Mouse (Mus musculus) right cerebral cortex, adult 18-20 months (tissue): ENCODE results near the gene Samd14.
"Not testable (repeated sequence)": the region's sequence is repeated elsewhere in the genome, so short reads cannot be mapped to it uniquely, and the experiment has no call there.

Experiments
- DNase-seq: peaks from one replicate; pipeline ENCODE4 v3.0.0; 2022; ENCODE audit warnings: mixed read lengths

Samd14 gene

GRCm38 (mm10) chr11:95006525-95007219 lies 3.0 kb upstream of the Samd14 start:
- DNase-seq: peak; percentile 74

DNA sequence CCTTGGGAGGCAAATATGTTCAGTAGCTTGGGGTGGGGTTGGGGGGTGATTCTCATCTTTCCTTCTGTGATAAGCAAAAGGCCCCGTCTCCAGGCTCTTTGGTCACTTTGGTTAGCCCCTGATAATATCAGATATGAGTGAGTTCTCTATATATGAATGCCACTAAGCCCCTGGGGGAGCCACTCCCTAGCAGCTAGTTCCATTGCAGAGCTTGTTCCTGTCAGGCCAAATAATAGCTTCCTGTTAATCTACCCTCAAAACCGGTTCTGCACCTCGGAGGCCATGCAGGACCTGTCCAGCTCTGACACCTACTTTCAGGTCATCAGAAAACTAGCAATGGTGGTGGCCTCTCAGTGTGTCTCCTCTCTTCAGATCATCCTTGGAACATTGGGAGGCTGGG lies 2.3 kb upstream of the Samd14 start:
- no peak for DNase-seq

DNA sequence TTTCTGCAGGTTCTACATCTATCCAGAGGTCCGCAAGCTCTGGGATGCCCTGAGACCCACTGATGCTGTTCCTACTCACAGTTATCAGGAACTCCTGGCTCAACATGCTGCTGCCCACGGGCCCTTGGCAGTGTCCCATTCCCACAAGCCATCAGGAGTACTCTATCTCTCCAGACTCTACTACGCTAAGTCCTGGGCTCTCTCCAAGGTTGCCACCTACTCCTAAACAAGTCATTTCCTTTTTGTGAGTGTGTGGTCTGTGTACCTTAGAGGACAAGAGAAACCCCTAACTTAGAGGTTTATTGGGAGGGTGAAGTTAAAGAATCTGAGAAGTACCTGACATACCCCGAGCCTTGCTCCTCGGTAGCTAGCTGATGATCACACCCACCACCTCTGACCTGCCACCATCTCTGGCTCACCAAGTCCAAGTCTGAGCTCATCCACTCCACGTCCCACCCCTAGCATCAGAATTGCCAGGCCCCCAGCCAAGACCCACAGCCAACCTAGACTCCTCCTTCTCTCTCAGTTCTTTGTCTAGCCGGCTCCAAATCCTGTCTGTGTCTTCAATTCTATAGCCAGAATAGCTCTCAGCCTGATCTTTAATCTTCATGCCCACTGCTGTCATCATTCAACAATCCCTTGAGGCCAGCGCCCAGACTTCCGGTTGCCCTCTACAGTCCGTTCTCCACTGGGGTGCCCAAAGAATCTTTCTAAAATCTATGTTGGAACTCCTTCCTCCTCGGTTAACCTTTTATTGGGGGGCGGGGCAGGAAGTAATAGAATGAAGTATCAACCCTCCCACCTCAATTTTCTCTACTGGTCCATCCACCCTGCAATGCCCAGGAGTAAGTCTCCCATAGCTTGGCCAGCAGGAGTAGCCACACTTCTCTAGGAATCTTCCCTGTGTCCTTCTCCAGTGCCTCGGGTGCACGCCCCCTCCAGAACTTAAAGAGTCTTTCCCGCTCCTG lies 734 bp upstream of the Samd14 start:
- no peak for DNase-seq

- DNase-seq: no peak
These were observed 561 bp downstream of the Samd14 start for GRCm38 (mm10) chr11:95010141-95010739.

- not testable (repeated sequence) for DNase-seq
These were observed 1.2 kb downstream of the Samd14 start for GRCm38 (mm10) chr11:95010841-95011403.

DNA sequence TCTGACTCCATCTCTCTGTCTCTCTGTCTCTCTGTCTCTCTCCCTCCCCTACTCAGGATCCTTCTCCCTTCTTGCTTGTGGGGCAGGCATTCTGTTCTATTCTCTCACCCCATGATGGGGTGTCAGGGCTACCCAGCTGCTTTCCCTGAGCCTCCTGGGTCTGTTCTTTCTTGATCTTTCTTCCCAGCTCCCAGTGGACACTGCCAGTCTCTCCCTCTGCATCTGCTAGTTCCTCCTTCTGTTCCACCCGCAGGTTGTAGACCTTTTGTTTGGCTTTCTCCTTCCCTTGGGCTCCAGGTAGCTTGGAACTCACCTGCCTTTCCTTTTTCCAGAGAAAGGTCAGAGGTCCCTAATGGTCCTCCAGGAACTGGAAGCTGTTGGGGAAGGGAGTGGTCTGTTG lies 1.7 kb downstream of the Samd14 start:
- no peak for DNase-seq

GRCm38 (mm10) chr11:95012075-95012474 lies 2.4 kb downstream of the Samd14 start:
- no peak for DNase-seq

DNA sequence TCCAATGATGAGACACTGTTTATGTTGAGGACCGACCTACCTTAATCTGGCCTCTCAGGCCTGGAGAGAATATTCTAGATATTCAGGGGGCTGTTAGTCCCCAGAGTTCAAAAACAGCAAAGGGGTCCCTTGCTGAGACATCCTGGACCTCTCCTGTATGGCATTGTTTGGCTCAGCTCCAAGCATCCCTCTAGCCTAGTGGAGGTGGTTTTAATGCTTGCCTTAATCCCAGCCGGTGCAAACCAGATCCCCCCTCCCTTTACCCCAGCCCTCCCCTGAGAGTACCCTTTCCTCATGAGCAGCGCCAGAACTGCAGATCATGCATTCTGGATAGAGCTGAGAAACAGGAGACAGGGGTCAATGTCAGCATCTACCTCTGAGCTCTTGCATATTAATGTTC lies 2.8 kb downstream of the Samd14 start:
- DNase-seq: no peak

- DNase-seq: no peak
These were observed 5.8 kb downstream of the Samd14 start for GRCm38 (mm10) chr11:95015484-95015883.

GRCm38 (mm10) chr11:95022237-95022992 lies 12.7 kb downstream of the Samd14 start:
- DNase-seq: no peak

GRCm38 (mm10) chr11:95023481-95023880 lies 13.8 kb downstream of the Samd14 start:
- no peak for DNase-seq

- peak; percentile 56 for DNase-seq
These were observed 14.9 kb downstream of the Samd14 start for GRCm38 (mm10) chr11:95024439-95025184.

GRCm38 (mm10) chr11:95025227-95026012 lies 15.7 kb downstream of the Samd14 start:
- DNase-seq: no peak

DNA sequence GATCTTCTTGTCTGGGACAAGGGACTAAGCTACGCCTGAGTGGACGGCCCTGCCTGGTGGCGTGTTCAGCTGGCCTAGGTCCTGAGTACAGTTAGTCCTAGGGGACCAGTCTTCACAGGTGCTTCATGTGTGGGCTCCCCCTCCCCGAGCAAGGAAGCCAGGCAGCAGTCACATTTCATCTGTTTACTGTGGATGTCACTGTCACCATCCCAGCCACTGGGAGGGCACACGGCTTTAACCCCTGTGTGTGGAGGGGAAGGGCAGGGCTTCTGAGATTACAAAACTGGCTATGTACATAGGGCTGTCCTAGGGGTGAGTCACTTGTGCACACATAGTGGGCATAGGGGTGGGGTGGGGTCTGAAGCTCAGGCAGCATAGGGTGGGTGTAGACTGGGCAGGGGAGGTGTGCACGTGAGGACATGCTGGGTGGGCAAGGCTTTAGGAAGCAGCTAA lies 16.4 kb downstream of the Samd14 start:
- DNase-seq: no peak

DNA sequence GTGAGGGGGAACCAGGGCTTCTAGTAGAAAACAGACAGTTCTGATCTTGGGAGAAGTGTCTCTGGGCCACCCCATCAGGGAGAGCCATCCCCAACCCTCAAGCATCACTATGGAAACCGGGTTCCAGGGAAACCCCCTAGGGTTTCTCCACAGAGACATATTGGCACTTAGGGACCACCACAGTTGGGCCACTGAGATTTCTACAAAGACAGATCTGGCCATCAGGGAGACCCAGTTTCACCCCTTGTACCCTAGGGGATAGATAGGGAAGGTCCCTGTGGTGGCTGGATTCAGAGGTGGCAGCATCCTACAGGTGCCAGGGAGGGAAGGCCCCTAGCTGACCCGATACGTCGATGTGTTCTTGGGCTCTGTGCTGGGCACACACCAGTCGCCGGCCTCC lies 17.2 kb downstream of the Samd14 start:
- no peak for DNase-seq

DNA sequence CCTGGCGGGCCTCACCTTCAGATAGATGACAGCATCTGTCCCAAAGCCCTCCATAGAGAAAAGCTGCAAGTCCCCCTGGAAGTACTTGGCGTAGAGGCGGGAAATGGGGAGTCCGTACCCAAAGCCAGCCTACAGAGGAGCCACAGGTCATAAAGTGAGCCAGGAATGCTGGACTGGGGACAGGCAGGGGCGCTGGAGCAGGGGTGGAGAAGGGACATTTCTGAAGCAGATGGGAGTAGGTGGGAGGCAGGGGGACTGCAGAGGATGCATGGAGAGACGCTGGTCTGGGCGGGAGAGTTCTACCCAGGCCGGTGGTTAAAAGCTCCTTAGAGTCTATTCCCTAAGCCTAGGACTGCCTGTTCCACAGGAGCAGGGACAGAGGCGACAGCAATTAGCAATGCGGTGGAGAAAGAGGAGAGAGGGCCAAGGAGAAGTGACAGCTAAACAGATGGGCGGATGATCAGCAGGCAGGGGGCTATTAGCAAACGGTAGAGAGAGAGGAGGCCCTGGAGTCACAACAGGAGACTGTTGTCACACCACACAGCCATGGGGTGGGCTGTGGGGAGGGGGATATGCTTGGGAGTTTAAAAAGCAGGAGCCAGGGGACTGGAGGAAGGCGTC lies 18.3 kb downstream of the Samd14 start:
- no peak for DNase-seq

DNA sequence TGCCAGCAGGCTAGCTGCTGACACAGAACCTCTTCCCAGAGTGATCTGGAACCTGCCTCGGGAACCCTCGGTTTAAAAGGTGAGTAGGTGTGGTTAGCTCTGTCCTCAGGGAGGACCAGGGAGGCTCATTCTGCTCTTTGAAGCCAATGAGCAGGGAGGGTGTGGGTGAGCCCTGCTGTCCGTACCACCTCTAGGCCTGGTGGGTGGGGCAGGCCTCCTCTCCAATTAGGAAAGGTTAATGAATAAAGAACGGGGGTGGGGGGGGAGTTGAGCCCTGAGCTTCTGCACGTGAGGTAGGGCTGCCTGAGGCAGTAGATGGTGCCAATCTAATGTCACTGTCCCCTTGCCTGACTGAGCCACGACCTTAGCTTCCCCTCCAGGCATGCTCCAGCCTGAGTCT lies 23.3 kb downstream of the Samd14 start:
- DNase-seq: no peak

- DNase-seq: no peak
These were observed 23.9 kb downstream of the Samd14 start for GRCm38 (mm10) chr11:95033617-95034016.

GRCm38 (mm10) chr11:95034902-95035301 lies 25.2 kb downstream of the Samd14 start:
- peak; percentile 79 for DNase-seq

GRCm38 (mm10) chr11:95036521-95036920 lies 26.8 kb downstream of the Samd14 start:
- no peak for DNase-seq
